Mouse (Mus musculus) bone marrow, adult 2 months (tissue): ENCODE results near the gene Akt1.

Experiments used
- CTCF ChIP-seq: fragments of 200-500 bp; IDR thresholded peaks from 2 replicates; pipeline ENCODE4 v1.5.1; 2011; ENCODE audit warnings: low read length, control low read depth; ENCODE audit not compliant: control insufficient read depth, insufficient read depth
- POLR2A ChIP-seq: fragments of 200-500 bp; IDR thresholded peaks from 2 replicates; pipeline ENCODE4 v1.6.1; 2011; ENCODE audit warnings: low read depth, mild to moderate bottlenecking, control low read depth, low read length, borderline replicate concordance; ENCODE audit not compliant: control insufficient read depth

DNA sequence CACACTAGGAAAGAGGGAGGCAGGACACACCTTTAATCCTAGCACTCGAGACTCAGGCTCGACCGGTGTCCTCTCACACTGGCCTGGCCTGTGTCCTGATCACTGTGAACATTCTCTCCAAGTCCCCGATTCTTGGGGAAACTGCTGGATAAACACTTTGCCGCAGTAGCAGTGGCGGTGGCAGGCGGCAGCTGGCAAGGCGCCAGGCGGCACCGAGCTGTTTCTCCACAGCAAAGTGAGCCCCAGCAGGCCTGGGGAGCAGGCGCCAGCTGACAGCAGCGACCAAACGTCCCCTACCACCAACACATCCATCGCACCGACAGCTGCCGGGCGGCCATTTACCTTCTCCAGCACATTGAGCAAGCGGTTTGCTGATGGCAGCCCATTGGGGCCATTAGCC, 9.2 kb downstream of the Akt1 start:
- no peak for TF ChIP-seq CTCF
- no peak for TF ChIP-seq POLR2A
